Mouse (Mus musculus) erythroblast, adult 5-6 weeks (primary cell): ENCODE measurements around the gene Lrrc36. TPM values are rescaled to one million over a fixed set of nuclear protein-coding genes. Genes with fewer than 3 reads are reported as not detected.
A peak's percentile ranks its signal among the peaks of the same experiment; 100 is the strongest.

Experiments
- ATAC-seq: replicated peaks from 2 replicates; pipeline ENCODE4 v1.8.0; 2016; ENCODE audit warnings: moderate number of reproducible peaks, mild to moderate bottlenecking, moderate TSS enrichment, inconsistent platforms; ENCODE audit not compliant: poor library complexity, low FRiP score, severe bottlenecking
- total RNA-seq, 2 experiments: library from RNA; stranded (forward) in 1 of 2; stranded (reverse) in 1 of 2; fragments of 150-400 nt in 1 of 2; fragments of 200-764, 138-1000 nt in 1 of 2; gene quantifications; 2 replicates each; pipeline versions ENCODE4 v1.2.3 to v1.2.4; 2015 to 2017; ENCODE audit warnings: low replicate concordance in 2 of 2

Lrrc36 gene
- total RNA-seq, 2 experiments from 2014 or later: 0.85 to 0.96 TPM

DNA sequence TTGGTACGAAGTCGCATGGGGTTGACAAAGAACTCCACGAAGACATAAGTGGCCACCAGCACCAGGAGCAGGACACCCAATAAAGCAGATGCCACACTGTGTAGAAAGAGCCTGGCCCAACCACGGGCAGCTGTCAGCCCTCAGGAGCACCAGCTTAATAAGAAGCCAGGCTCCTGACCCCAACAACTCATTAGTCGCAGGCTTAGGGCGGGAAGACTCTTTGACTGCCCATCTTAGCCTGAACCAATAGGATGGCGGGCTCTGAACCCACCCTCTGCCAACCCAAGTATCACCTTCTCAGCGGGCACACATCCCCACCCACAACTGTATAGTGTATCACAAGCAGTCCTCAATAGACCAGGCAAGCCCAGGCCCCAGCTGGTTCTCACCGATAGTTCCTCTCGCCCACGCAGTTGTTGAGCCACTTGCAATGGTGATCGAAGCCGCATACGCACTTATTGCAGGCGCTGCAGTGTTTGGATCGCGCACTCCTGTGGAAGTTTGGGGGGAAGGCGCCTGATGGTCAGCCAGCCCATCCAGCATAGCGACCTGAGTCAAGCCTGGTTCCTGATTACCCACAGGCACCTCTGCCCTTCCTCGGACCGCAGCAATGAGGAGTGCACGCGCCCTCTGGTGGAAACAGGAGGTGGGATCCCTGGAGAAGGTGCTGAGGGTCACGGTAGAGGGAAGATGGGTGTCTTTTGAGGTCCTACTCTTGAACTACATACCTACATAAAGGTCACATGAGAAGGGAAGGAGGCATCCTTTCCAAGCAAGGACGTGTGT, 63.5 kb downstream of the Lrrc36 start:
- ATAC-seq: peak; percentile 60

DNA sequence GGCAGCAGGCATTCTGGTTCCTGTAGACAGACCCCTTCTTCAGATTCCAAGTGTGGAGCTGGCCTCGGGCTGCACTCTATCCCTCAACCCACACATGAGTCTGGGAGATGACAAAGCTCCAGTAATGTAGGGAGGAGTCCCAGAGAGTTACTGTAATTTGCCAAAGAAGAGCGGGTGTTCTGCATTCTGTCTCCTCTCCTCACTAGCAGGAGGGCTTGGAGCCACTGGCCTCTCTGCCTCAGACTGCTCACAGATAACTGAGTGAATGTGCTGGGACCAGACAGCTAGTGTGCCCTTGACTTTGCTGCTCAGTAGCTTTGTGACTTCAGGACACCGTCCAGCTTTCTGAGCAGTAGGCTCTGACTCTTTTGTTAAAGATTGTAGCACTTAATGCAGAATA, 64.4 kb downstream of the Lrrc36 start:
- ATAC-seq: no peak

DNA sequence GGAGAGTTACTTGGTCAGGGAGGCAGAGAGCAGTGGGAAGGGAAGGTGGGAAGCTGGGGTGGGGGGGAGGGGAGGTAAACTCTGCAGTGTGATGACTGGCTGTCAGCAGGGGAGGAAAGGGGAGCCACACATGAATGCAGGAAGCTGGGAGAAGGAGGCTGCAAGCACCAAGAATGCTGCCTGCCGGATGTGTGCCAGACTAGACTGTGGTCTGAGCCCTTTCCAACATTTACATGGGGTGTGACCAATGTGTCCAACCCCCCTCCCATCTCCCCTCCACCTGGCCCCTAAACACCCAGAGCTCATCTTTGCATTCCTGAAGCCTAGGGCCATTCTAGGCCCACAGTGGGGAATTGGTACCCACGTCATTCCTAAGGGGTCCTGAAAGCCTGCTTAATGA, 67.6 kb downstream of the Lrrc36 start:
- no peak for ATAC-seq

- ATAC-seq: 0 out of 2 replicates have a peak, but pooled peaks have one; percentile 40
Observed at GRCm38 (mm10) chr8:105481453-105481852, 68.1 kb downstream of the Lrrc36 start.

DNA sequence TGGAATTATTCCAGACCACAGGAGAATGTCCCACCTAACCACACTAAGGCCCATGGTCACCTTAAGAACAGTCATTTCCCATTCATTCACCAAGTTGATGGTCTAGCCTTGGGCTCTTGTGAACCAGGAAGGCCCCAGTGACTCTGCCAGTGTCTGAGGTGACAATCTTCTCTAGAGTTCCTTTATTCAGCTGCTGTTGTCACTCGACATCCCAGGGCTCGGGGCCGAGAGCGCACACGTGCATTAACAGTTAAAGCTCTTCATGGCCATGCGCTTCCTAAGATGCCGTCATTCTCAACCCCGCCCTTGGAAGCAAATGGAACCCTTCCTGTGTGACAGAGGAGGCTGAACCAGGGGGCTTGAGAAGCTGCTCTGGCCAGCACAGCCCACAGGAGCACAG, 68.8 kb downstream of the Lrrc36 start:
- ATAC-seq: no peak

- ATAC-seq: no peak
Observed at GRCm38 (mm10) chr8:105483212-105484029, 70.0 kb downstream of the Lrrc36 start.

GRCm38 (mm10) chr8:105484030-105484368, 70.6 kb downstream of the Lrrc36 start:
- no peak for ATAC-seq

DNA sequence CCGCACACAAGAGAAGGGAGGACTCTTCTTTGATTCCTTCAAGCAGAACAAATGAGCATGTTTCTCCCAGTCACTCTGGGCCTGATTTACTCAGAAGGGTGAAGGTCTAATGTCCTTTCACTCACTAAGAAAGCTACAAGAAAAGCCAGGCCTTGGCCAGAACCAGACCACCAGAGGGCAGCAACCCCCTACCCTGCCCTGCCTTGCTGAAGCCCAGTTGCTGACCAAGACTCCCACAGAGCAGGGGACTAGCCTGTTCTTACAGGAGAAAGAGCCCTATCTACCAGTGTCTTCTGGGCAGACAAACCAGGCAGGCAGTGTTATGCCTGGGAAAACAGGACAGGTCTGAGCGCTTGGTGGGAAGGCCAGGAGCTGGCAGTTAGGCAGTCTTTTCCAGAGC, 71.0 kb downstream of the Lrrc36 start:
- ATAC-seq: no peak; the same call in 1 of the 2 replicates

- no peak for ATAC-seq
Observed at GRCm38 (mm10) chr8:105488082-105488481, 74.7 kb downstream of the Lrrc36 start.

DNA sequence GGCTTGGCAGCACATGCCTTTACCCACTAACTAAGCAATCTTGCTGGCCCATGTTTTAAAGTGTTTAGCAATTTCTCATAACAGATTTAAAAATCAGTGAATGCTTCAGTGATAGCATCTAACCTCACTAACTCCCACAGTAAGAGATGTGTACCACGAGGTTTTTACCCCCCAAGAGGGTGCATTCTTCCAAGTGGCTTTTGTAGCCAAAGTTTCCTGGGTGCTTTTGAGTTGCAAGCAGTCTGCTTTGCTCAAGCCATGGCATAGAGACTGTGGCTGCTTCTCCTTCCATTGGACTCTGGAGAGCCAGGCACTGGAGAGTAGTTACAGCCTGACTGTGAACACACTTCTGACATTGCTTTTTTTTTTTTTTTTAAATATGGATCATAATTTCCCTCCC, 75.9 kb downstream of the Lrrc36 start:
- ATAC-seq: no peak

GRCm38 (mm10) chr8:105493495-105493894, 80.1 kb downstream of the Lrrc36 start:
- ATAC-seq: no peak

GRCm38 (mm10) chr8:105494566-105494965, 81.2 kb downstream of the Lrrc36 start:
- no peak for ATAC-seq

GRCm38 (mm10) chr8:105495350-105496302, 82.3 kb downstream of the Lrrc36 start:
- ATAC-seq: no peak

DNA sequence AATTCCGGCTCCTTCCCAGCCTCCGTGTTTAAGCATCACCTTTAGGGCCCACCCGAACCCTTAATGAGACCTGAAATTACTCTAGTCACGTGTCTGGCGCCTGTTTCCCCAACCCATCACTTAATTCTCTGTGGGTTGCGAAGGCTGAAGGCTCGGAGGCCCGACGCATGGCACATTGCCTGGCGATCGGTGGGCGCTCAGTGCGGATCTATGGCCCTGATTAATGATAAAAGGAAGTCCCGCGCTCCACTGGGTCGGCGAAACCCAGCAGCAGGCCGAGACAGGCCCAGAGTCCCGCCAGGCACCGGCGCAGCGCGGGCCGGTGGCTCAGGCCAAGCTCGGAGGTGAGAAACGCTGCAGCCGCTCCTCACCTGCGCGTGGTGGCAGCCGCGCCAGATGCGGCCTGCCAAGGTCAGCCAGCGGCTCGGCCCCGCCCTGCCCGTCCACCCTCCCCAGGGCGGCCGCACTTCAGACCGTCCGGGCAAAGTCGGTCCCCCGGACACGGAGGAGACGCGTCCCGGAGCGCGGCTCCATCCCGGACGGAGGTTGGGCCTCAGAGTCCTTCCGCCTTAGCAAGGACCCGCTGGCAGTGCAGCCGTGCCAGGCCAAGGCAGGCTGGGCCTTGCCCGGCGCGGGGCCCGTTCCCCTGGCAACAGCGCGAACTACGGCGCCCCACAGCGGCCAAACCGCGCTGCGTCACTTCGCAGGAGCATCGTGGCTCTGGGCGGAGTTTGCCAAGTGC, 83.2 kb downstream of the Lrrc36 start, which contains the start of gene Zdhhc1:
TSS of gene Zdhhc1 (minus strand) at position 464 of the 742 bp plus-strand sequence.
- peak; percentile 85 for ATAC-seq

GRCm38 (mm10) chr8:105499787-105500186, 86.4 kb downstream of the Lrrc36 start:
- no peak for ATAC-seq

DNA sequence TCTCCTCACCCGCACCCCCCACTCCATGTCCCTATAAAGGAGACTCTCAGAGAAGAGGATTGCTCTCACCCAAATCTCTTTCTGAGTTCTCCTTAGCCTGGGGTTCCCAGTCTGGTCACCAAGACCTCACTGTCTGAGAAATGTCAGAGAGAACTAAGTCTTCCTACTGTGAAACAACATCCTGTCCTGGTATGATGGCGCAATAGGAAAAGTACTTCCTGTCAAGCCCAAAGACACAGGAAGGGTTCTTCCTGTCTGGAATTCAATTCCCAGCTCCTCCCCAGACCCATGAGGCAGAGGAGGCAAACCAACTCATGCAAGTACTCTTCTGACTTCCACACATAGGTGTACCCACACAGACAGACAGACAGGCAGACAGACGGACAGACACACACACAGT, 91.2 kb downstream of the Lrrc36 start:
- ATAC-seq: no peak

- no peak for ATAC-seq
Observed at GRCm38 (mm10) chr8:105506977-105507376, 93.6 kb downstream of the Lrrc36 start.

GRCm38 (mm10) chr8:105508758-105509157, 95.4 kb downstream of the Lrrc36 start:
- ATAC-seq: no peak

DNA sequence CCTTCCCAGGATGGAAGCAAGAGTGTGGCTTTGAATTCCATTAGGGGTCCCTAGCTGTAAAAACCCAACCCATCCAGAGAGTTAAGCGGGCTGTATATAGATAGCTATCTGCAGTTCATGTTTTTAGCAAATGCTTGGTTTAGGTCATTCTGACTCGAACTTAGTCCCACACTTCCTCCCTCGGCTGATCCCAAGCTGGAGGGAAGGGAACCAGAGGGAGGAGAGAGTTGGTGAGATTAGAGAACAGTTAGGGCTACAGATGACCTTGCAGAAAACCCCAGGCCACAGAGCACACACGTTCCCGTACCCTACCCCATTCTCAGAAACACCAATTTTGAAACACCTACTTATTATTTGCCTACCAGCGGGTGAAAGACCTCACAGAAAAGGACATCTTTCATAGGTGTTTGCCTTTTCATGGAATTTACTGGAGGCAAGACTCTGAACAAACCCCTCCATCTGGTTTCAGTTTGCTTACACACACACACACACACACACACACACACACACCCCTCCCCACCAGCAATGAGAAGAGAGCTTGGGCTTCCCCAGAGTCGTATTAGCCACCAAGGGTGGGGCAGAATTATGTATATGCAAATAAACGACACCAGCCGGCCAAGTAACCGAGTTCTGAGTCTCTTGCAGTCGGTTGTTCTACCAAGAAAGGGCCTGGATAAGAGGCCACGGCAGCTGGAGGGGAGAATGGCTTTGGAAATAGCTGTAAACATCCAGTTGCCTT, 96.8 kb downstream of the Lrrc36 start:
- no peak for ATAC-seq
